Mouse (Mus musculus): ENCODE data around the gene Sugp2.
A peak's percentile ranks its signal among the peaks of the same experiment; 100 is the strongest.

Gene Sugp2

DNA sequence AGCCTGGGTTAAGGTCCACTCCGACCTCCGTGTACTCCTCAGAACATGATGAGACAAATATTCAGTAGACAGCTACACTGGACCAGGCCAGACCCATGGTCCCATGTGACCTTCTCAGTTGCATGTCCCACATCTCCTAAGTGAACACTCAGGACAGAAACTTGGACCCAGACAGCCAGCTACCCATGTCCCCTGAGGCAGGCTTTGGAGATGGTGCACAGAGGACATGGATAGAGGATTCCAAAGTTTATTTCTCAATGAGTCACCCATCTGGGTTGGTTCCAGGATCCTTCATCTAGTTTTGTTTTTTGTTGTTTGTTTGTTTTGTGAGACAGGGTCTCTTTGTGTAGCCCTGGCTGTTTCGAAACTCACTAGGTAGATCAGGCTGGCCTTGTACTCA is 13.1 kb upstream of the Sugp2 start:
- ATAC-seq (ENCODE audit: low TSS enrichment), result no peak

DNA sequence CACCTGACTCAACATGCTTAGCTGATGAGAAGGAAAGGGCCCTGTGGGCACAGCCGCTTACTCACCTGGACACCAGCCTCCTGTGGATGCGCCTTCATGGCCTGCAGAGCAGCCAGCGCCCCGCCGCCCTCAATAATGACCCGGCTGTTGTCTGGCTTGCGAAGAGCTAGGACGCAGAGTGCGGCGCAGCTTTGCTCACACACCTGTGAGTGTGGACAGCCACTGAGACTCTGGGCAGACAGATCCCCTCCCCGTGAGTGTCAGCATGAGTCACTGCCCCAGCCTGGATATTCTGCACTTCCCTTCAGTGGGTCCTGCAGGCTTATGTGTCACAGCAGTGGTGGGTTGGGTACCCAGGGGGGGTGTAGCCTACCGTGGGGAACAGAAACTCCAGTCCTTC is 12.0 kb upstream of the Sugp2 start:
- ATAC-seq (ENCODE audit: low TSS enrichment), result no peak

GRCm38 (mm10) chr8:70223341-70223740 is 10.7 kb upstream of the Sugp2 start:
- 0 out of 2 replicates have a peak, but pooled peaks have one; percentile 29 for ATAC-seq (ENCODE audit: low TSS enrichment)

DNA sequence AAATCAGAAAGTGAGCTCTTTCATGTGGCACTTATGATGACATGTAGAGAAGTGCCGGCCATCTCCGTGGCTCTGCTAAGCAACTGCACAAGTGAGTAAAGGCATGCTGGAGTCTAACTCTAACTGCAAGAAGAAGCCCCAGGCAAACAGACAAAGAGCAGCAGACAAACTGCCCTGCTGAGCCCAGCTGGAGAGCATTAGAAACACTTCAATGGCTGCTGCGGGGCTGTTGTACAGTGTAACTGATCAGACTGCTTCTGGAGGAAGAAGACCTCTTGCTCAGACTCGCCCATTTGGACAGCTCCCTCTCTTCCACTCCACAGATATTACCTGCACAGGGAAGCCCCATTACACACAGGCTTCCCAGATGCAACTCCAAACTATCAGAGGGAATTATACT is 6.0 kb upstream of the Sugp2 start:
- no peak for ATAC-seq (ENCODE audit: low TSS enrichment)

GRCm38 (mm10) chr8:70230837-70231236 is 3.2 kb upstream of the Sugp2 start:
- ATAC-seq (ENCODE audit: low TSS enrichment), result no peak

GRCm38 (mm10) chr8:70233606-70234005 is 420 bp upstream of the Sugp2 start:
- ATAC-seq (ENCODE audit: low TSS enrichment), result no peak

GRCm38 (mm10) chr8:70234781-70235128 is 729 bp downstream of the Sugp2 start:
- ATAC-seq (ENCODE audit: low TSS enrichment), result peak; percentile 39; the same call in 1 of the 2 replicates

DNA sequence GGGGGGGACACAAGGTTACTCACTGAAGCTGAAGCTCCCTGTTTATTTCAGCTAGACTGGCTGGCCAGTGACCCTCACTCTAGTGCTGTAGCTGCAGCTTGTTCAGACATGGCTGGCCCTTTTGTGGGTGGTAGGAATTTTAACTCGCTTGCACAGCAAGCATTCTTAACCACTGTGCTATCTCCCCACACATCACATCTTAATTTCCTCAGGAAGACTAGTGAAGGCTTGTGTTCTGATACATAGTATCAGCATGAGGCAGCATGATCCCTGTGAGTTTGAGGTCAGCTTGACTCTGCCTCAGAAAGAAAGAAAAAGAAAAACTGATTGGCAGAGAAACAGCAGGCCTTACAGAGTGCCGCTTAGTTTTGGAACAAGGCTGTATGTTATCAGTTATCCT is 3.8 kb downstream of the Sugp2 start:
- ATAC-seq (ENCODE audit: low TSS enrichment), result no peak

DNA sequence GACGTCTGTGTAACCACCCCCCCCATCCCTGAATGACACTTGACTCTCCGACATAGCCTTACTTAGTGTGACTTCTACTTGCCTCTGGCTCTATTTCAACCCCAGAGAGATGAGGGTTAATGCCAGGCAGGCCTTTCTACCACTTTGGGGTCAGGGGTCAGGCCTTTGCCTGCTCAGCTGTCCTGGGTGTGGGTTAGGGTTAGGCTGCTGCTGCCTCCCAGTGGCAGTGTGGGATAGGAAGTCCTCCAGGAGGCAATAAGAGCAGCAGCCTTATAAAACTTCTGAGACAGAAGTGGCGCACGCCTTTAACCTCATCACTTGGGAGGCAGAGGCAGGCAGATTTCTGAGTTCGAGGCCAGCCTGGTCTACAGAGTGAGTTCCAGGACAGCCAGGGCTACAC is 6.6 kb downstream of the Sugp2 start:
- ATAC-seq (ENCODE audit: low TSS enrichment), result no peak

DNA sequence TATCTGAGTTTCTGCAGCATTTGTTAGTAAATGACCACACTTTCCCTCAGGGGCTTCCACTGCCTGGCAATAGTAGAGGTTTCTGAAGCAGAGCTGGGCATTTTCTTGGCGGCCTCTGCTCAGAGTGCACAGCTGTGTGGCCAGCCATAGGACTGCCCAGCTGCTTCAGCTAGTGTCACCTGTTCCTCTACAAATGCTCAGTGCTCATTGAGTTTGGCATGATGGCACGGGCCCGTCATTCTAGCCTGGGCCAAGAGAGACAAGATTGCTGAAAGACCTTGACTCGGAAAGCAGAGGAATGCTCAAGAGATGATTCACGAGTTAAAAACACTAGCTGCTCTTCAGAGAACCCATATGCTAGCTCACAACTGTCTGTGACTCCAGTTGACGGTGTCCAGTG is 12.6 kb downstream of the Sugp2 start:
- ATAC-seq (ENCODE audit: low TSS enrichment), result no peak

DNA sequence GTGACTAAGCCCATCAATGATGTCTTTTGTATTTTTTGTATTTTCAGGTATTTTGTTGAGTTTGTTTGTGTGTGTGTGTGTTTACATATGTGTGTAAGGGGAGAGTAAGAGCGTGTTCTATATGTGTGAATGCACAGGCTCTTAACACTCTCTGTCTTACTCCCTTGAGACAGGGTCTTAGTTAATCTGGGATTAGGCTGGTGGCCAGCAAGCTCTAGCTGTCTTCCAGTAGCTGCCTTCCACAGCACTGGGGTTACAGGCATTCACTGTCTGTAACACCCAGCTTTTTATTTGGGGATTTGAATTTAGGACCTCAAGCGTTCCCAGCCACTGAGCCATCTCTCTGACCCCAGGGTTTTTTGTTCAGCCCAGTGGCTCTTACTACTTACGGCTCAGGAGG is 13.8 kb downstream of the Sugp2 start:
- ATAC-seq (ENCODE audit: low TSS enrichment), result no peak

DNA sequence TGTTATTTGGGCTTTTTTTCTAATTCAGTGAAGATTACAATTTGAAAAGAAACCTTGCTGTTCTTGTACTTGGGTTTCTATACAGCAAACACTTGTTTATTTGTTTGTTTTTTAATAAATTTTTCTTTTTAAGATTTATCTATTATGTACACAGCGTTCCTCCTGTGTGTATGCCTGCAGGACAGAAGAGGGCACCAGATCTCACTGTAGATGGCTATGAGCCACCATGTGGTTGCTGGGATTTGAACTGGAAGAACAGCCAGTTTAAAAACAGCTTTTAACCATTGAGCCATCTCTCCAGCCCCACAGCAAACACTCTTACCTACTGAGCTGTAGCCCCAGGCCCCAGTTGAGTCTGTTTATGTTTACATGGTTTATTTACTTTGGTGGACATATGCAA is 20.6 kb downstream of the Sugp2 start:
- no peak for ATAC-seq (ENCODE audit: low TSS enrichment)

DNA sequence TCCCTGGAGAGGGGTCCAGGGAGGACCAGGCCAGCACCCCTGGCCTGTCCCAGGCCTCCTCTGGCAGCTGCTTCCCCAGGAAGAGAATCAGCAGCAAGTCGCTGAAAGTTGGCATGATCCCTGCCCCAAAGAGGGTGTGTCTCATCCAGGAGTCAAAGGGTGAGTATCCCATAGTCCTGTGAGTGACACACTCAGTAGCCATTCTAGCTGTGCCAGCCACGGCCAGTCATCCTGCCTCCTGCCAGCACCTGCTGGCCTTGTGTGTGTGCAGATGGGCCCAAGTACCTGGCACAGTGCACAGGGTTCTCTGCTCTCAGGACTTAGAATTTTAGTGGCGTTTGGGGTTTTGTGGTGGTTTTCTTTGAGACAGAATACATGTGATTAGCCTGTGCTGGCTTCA is 23.4 kb downstream of the Sugp2 start:
- no peak for ATAC-seq (ENCODE audit: low TSS enrichment)

- peak; percentile 35; the same call in 1 of the 2 replicates for ATAC-seq (ENCODE audit: low TSS enrichment)
Observed at GRCm38 (mm10) chr8:70258600-70258999, 24.6 kb downstream of the Sugp2 start.

GRCm38 (mm10) chr8:70259043-70259442 is 25.0 kb downstream of the Sugp2 start:
- peak; percentile 78 for ATAC-seq (ENCODE audit: low TSS enrichment)

- no peak for ATAC-seq (ENCODE audit: low TSS enrichment)
Observed at GRCm38 (mm10) chr8:70267674-70268073, 33.6 kb downstream of the Sugp2 start.

- no peak; the same call in 1 of the 2 replicates for ATAC-seq (ENCODE audit: low TSS enrichment)
Observed at GRCm38 (mm10) chr8:70268311-70268710, 34.3 kb downstream of the Sugp2 start.

DNA sequence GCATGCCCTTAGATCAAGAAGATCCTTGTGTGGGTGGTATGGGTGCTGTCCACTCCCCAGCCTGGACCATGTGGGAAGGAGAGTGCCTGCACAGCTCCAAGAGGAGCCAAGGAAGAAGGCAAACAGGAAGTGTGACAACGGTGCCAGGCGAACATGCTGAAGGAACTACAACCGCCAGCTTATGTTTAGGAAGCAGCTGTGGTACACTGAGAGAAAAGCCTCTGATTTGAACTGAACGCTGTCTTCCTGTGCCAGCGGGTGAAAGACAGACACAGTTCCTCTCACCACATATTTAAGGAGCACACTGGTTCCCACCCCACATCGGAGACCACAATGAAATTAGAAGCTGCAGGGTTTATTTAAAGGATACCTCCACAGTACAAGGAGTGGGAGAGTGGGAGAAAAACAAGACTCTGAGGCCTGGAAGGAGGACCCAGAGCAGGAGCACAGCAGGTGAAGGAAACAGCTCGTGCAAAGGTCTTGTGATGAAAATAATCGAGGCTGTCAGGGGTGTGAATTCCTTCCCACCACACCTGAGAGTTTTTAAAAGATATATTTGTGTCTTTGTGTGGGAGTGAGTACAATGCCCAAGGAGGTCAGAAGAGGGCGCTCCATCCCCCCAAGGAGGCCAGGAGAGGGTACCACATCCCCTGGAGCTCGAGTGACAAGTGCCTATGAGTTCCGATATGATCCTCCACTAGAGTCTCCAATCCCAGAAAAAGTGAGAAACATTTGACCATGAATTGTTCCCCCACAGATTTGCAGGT is 35.0 kb downstream of the Sugp2 start:
- peak; percentile 73 for ATAC-seq (ENCODE audit: low TSS enrichment)

GRCm38 (mm10) chr8:70272949-70273348 is 38.9 kb downstream of the Sugp2 start:
- no peak for ATAC-seq (ENCODE audit: low TSS enrichment)

- ATAC-seq (ENCODE audit: low TSS enrichment), result no peak
Observed at GRCm38 (mm10) chr8:70274350-70274749, 40.3 kb downstream of the Sugp2 start.

GRCm38 (mm10) chr8:70276476-70276875 is 42.5 kb downstream of the Sugp2 start:
- no peak for ATAC-seq (ENCODE audit: low TSS enrichment)

DNA sequence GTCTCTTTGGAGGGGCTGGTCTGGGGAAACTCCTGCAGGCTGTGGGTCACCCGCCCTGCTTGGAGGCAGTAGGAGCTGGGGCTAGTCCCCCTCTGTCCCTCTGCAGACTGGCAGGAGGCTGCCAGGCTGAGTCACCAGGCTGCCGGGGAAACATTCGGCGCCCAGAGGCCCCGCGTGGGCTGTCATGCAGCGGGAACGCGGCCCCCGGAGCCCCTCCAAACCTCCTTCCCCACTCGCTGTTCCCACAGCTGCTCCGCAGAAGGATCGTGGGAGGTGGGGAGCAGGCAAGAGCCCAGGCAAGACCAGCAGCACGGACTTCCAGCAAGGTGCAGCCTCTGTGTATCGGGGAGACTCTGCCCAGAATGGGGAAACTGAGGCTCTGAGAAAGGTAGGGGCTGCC is 44.1 kb downstream of the Sugp2 start:
- peak; percentile 45 for ATAC-seq (ENCODE audit: low TSS enrichment)

- ATAC-seq (ENCODE audit: low TSS enrichment), result no peak
Observed at GRCm38 (mm10) chr8:70279266-70279665, 45.2 kb downstream of the Sugp2 start.

DNA sequence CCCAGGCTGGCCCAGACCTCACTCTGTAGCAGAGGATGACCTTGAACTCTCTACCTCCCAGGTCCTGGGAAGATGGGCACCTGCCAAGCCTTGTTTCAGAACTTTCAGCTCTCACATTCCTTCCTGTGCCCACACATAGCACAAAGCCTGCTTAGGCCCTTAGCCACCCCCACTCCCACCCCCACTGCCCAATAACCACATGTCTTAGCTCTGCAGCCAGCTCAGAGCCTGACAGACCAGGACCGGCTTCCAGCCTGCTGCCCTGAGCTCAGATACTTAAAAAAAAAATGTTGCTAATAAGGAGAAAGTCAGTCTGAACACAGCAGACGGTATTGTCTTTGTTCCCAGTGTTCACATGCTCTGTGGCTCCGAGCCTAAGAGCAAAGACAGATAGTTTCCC is 47.0 kb downstream of the Sugp2 start:
- no peak for ATAC-seq (ENCODE audit: low TSS enrichment)
